In genomic region chr7:91089211-91089930, GRCm38 (mm10) we compare ENCODE assay signal across 8 mouse cellular contexts.
DNase-seq lines count a peak whose midpoint lies in the region.
"Had no signal": no experiment of that assay in that cellular context is flagged by ENCODE, and none has a peak within 500 bp of the region (broad histone marks: within the 10 kb centered on the region; RNA-seq: fewer than 3 reads in every experiment).

No protein-coding gene starts in this region.

- intact Hi-C loops in left cerebral cortex, postnatal 14 days (cut with DNase I): no loop called here

- peak; percentile 7 for DNase-seq in kidney, adult 9 months
- DNase-seq in kidney, postnatal 25 days: no peak
- peak; percentile 62 to 65 for DNase-seq in frontal cortex, postnatal 36 days (ENCODE audit: low spot score in 2 of 2)
- peak; percentile 51 to 75 for DNase-seq in left cerebral cortex, postnatal 14 days (ENCODE audit: low spot score in 2 of 2)
- DNase-seq in right cerebral cortex, postnatal 4 days: peak; percentile 8
- DNase-seq in spleen, postnatal 36 days (ENCODE audit: low spot score in 2 of 2): no peak
- DNase-seq in ovary, postnatal 10 days (ENCODE audit: low spot score): no peak
- DNase-seq: cerebellum, adult 2 months had no signal

Comparison
In these comparisons a context has a peak if more than half of its experiments do, and no peak if none do; other contexts are left out.
1. DNase-seq: peak in kidney, adult 9 months (single experiment), frontal cortex, postnatal 36 days (2 of 2), left cerebral cortex, postnatal 14 days (2 of 2) and right cerebral cortex, postnatal 4 days (single experiment); none in kidney, postnatal 25 days (0 of 2), spleen, postnatal 36 days (0 of 2) and ovary, postnatal 10 days (single experiment).